ENCODE assay signal across 10 mouse cellular contexts in the genomic region with DNA sequence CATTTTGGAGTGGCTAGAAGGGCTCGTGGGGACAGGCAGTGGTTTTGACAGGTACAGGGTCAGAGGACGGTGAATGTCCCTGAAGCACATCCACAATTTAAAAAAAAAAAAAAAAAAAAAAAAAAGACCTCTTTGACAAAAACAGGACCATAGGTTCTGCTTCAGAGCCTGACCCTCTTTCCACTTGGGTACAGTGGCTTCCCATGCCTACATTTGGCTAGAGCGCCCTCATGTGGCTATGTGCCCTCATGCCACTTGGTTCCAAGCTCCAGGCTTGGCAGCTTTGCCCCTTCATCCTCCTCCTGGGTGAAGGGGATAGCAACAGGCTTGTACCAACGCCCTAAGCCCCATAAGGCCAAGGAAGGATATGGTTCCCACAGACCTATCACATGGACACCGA. TPM values are rescaled to one million over a fixed set of nuclear protein-coding genes. Genes with fewer than 3 reads are reported as not detected.
DNase-seq lines count a peak whose midpoint lies in the region; ATAC-seq and TF ChIP-seq lines count a peak whose summit lies in the region.
"Had no signal": no experiment of that assay in that cellular context is flagged by ENCODE, and none has a peak within 500 bp of the region (broad histone marks: within the 10 kb centered on the region; RNA-seq: fewer than 3 reads in every experiment).

No protein-coding gene starts in this region.

- no peaks in the 10 kb centered on the region for H3K9me3 ChIP-seq in forebrain, embryonic 11.5 days (ENCODE audit: control insufficient read depth, low read length)
- H3K9me3 ChIP-seq in forebrain, embryonic 15.5 days: no peaks in the 10 kb centered on the region
- no peaks in the 10 kb centered on the region for H3K9me3 ChIP-seq in CH12.LX (replicated peaks; ENCODE audit: low read length)

- no peak for TF ChIP-seq POLR2A in CH12.LX (IDR thresholded peaks at IDR 0.05; ENCODE audit: low read depth, low read length)

- no peaks in the 10 kb centered on the region for H3K36me3 ChIP-seq in forebrain, embryonic 11.5 days (ENCODE audit: control insufficient read depth, insufficient read depth, low read length)
- no peaks in the 10 kb centered on the region for H3K36me3 ChIP-seq in forebrain, embryonic 15.5 days
- H3K36me3 ChIP-seq in CH12.LX (replicated peaks in 1 of 2; ENCODE audit: control insufficient read depth in 1 of 2, insufficient read depth in 1 of 2, low read length in 1 of 2): peaks cover 53 to 91% of the 10 kb centered on the region in 2 experiments

- WGBS in forebrain, embryonic 11.5 days: 52% methylated on average over 5 of the region's 5 CpGs
- 50% methylated on average over 5 of the region's 5 CpGs for WGBS in forebrain, embryonic 15.5 days

- H3K4me3 ChIP-seq in forebrain, embryonic 11.5 days (ENCODE audit: low read depth, low read length): no peak overlapping the region
- H3K4me3 ChIP-seq in forebrain, embryonic 15.5 days: no peak overlapping the region
- no peak overlapping the region for H3K4me3 ChIP-seq in CH12.LX (replicated peaks in 1 of 3; ENCODE audit: low read depth in 2 of 3, low read length in 2 of 3, poor library complexity in 1 of 3)
- no peak overlapping the region for H3K4me3 ChIP-seq in layer of hippocampus, adult 2 months

- H3K79me2 ChIP-seq in CH12.LX (replicated peaks; ENCODE audit: control insufficient read depth, extremely low read depth, insufficient read depth, poor library complexity, severe bottlenecking): no peaks in the 10 kb centered on the region

- H3K4me1 ChIP-seq in forebrain, embryonic 11.5 days (replicated peaks; ENCODE audit: control insufficient read depth, insufficient read depth, low read length): no peaks in the 10 kb centered on the region
- H3K4me1 ChIP-seq in forebrain, embryonic 15.5 days: no peaks in the 10 kb centered on the region
- H3K4me1 ChIP-seq in CH12.LX (ENCODE audit: control insufficient read depth in 1 of 2, insufficient read depth in 2 of 2): peaks cover 0 to 6% of the 10 kb centered on the region in 2 experiments; a peak in 1 of 4 replicates

- ATAC-seq in forebrain, embryonic 11.5 days (replicated peaks; ENCODE audit: low FRiP score): no peak
- ATAC-seq in forebrain, embryonic 15.5 days (replicated peaks): no peak
- ATAC-seq in megakaryocyte-erythroid progenitor cell, adult 5-6 weeks (replicated peaks; ENCODE audit: low FRiP score, low TSS enrichment, poor library complexity, severe bottlenecking): 0 out of 2 replicates have a peak, but pooled peaks have one; percentile 50

- in situ Hi-C loops in CH12.LX (cut with MboI; ENCODE audit: low pct_ligation_motif_present, low pct_unique_long_range_greater_than_20kb, low sequenced_read_pairs): no loop called here

- H3K27ac ChIP-seq in forebrain, embryonic 11.5 days (ENCODE audit: low read depth, low read length): no peak overlapping the region
- no peak overlapping the region for H3K27ac ChIP-seq in forebrain, embryonic 15.5 days (replicated peaks)
- no peak overlapping the region for H3K27ac ChIP-seq in CH12.LX (ENCODE audit: insufficient read depth, low read depth)
- H3K27ac ChIP-seq in layer of hippocampus, adult 2 months: no peak overlapping the region

- no peaks in the 10 kb centered on the region for H3K27me3 ChIP-seq in forebrain, embryonic 11.5 days (ENCODE audit: control insufficient read depth, insufficient read depth, low read length)
- no peaks in the 10 kb centered on the region for H3K27me3 ChIP-seq in forebrain, embryonic 15.5 days
- H3K27me3 ChIP-seq in CH12.LX (replicated peaks): no peaks in the 10 kb centered on the region

- no peak overlapping the region for H3K9ac ChIP-seq in forebrain, embryonic 11.5 days (ENCODE audit: low read length)
- no peak overlapping the region for H3K9ac ChIP-seq in forebrain, embryonic 15.5 days (replicated peaks)
- H3K9ac ChIP-seq in CH12.LX (ENCODE audit: insufficient read depth, low read depth): no peak overlapping the region

- TF ChIP-seq RAD21 in CH12.LX (IDR thresholded peaks at IDR 0.05; ENCODE audit: low read depth, low read length): peak; percentile 87

- TF ChIP-seq CTCF in CH12.LX (conservative IDR thresholded peaks at IDR 0.05 in 1 of 2, IDR thresholded peaks at IDR 0.05 in 1 of 2; ENCODE audit: low read depth in 2 of 2, low read length in 2 of 2): peak; percentile 67 to 82
- peak; percentile 85 for TF ChIP-seq CTCF in layer of hippocampus, adult 2 months (conservative IDR thresholded peaks at IDR 0.05)

- dilution Hi-C loops in CH12.LX (cut with MboI; ENCODE audit: extremely low pct_ligation_motif_present, extremely low pct_unique_long_range_greater_than_20kb, low sequenced_read_pairs): no loop called here

- no peak overlapping the region for H3K4me2 ChIP-seq in forebrain, embryonic 11.5 days (ENCODE audit: low read depth, low read length, severe bottlenecking)
- H3K4me2 ChIP-seq in forebrain, embryonic 15.5 days (replicated peaks): no peak overlapping the region
- no peak overlapping the region for H3K4me2 ChIP-seq in CH12.LX (ENCODE audit: insufficient read depth, low read depth, poor library complexity, severe bottlenecking)

- no peak for TF ChIP-seq EP300 in CH12.LX (IDR thresholded peaks at IDR 0.05; ENCODE audit: low read length)

- DNase-seq in forebrain, embryonic 11.5 days (ENCODE audit: low spot score): peak; percentile 63
- DNase-seq in CH12.LX (ENCODE audit: extremely low read depth): peak; percentile 59
- DNase-seq in cerebellum, adult 11 months: peak; percentile 67
- DNase-seq in frontal cortex, postnatal 36 days (ENCODE audit: low spot score in 2 of 2): peak; percentile 64 to 69
- DNase-seq in layer of hippocampus, adult 2 months (ENCODE audit: low spot score in 2 of 2): peak; percentile 57 to 84
- peak; percentile 54 to 86 for DNase-seq in spleen, postnatal 4 days (ENCODE audit: low spot score in 2 of 2)

TF ChIP-seq in CH12.LX, 34 proteins besides CTCF, POLR2A, EP300 and RAD21:
- no peak for TF ChIP-seq SIN3A (IDR thresholded peaks at IDR 0.05; ENCODE audit: low read length)
- TF ChIP-seq ZNF384 (IDR thresholded peaks at IDR 0.05; ENCODE audit: low read depth, low read length): peak; percentile 77
- TF ChIP-seq ZC3H11A (IDR thresholded peaks at IDR 0.05; ENCODE audit: low read depth, low read length): peak; percentile 49; the same call in 1 of the 2 replicates
- peak; percentile 86 for TF ChIP-seq SMC3 (IDR thresholded peaks at IDR 0.05; ENCODE audit: low read depth, low read length)
- TF ChIP-seq PAX5 (IDR thresholded peaks at IDR 0.05; ENCODE audit: low read length): no peak
- TF ChIP-seq CHD1 (IDR thresholded peaks at IDR 0.05; ENCODE audit: low read depth, low read length): no peak
- no peak for TF ChIP-seq MAX (IDR thresholded peaks at IDR 0.05; ENCODE audit: low read length)
TF ChIP-seq in CH12.LX: peak in this region for 3.

RNA-seq across cellular contexts. Expression of gene AL607142.1, which starts 39.8 kb away (rescaled TPM):
- not detected in 2 replicates for polyA plus RNA-seq in forebrain, embryonic 11.5 days (2014; fragmentation: Nextera tagmentation; extraction: Ambion mirVana)
- not detected in 2 replicates for polyA plus RNA-seq in forebrain, embryonic 15.5 days (2015; fragmentation: Nextera tagmentation; extraction: Ambion mirVana)
- total RNA-seq in CH12.LX (2012; rRNA removed) (not detected in 2 replicates), CH12.LX (2014; rRNA removed) (not detected in 2 replicates)
- 22.0 TPM in 1 of 2 replicates, not detected in the other for polyA plus RNA-seq in CH12.LX (2012; ENCODE audit: insufficient read length, low read depth)
- not detected for total RNA-seq in layer of hippocampus, adult 2 months (2021)
- total RNA-seq in megakaryocyte-erythroid progenitor cell, adult 5-6 weeks (2014; fragmentation: Nextera tagmentation): not detected in 2 replicates
- total RNA-seq in megakaryocyte-erythroid progenitor cell, adult 5-6 weeks (2017): not detected in 2 replicates
- polyA plus RNA-seq: heart, embryonic 14.5 days; neural tube, embryonic 14.5 days had no signal

RNA-seq across cellular contexts. Expression of gene Edn2, which starts 56.4 kb away (rescaled TPM):
- polyA plus RNA-seq in forebrain, embryonic 11.5 days (2014; fragmentation: Nextera tagmentation; extraction: Ambion mirVana): not detected in 2 replicates
- polyA plus RNA-seq in forebrain, embryonic 15.5 days (2015; fragmentation: Nextera tagmentation; extraction: Ambion mirVana): 0.27 TPM in 1 of 2 replicates, not detected in the other
- total RNA-seq in CH12.LX (2012; rRNA removed) (not detected in 2 replicates), CH12.LX (2014; rRNA removed) (not detected in 2 replicates)
- not detected in 2 replicates for polyA plus RNA-seq in CH12.LX (2012; ENCODE audit: insufficient read length, low read depth)
- not detected for total RNA-seq in layer of hippocampus, adult 2 months (2021)
- total RNA-seq in megakaryocyte-erythroid progenitor cell, adult 5-6 weeks (2014; fragmentation: Nextera tagmentation): not detected in 2 replicates
- total RNA-seq in megakaryocyte-erythroid progenitor cell, adult 5-6 weeks (2017): not detected in 2 replicates
